Mouse (Mus musculus) adipocyte (in vitro differentiated cells): ENCODE results near the gene Plpp7.

ENCODE experiments used
- DNase-seq: peaks from one replicate; pipeline ENCODE4 v3.0.0-alpha.2; 2016; ENCODE audit warnings: low spot score

Gene Plpp7

GRCm38 (mm10) chr2:32068811-32069607 lies 26.3 kb upstream of the Plpp7 start:
- DNase-seq = no peak

GRCm38 (mm10) chr2:32070747-32071146 lies 24.6 kb upstream of the Plpp7 start:
- DNase-seq = no peak

GRCm38 (mm10) chr2:32074404-32074803 lies 20.9 kb upstream of the Plpp7 start:
- DNase-seq = peak; percentile 36

GRCm38 (mm10) chr2:32075368-32075767 lies 20.0 kb upstream of the Plpp7 start:
- DNase-seq = no peak

- DNase-seq = no peak
These were observed 17.6 kb upstream of the Plpp7 start for GRCm38 (mm10) chr2:32077744-32078143.

GRCm38 (mm10) chr2:32078522-32078921 lies 16.8 kb upstream of the Plpp7 start:
- no peak for DNase-seq

GRCm38 (mm10) chr2:32079191-32079725 lies 16.1 kb upstream of the Plpp7 start:
- DNase-seq = no peak

- no peak for DNase-seq
These were observed 14.6 kb upstream of the Plpp7 start for GRCm38 (mm10) chr2:32080681-32081080.

GRCm38 (mm10) chr2:32081296-32081929 lies 13.9 kb upstream of the Plpp7 start:
- no peak for DNase-seq

GRCm38 (mm10) chr2:32082229-32082628 lies 13.1 kb upstream of the Plpp7 start:
- no peak for DNase-seq

- no peak for DNase-seq
These were observed 11.9 kb upstream of the Plpp7 start for GRCm38 (mm10) chr2:32083159-32084011.

GRCm38 (mm10) chr2:32084111-32084871 lies 11.0 kb upstream of the Plpp7 start, which contains the start of gene Fam78a:
Gene Fam78a, minus strand, starts transcription at chr2:32084857.
- DNase-seq = no peak

GRCm38 (mm10) chr2:32084872-32085199 lies 10.5 kb upstream of the Plpp7 start:
- DNase-seq = no peak

- DNase-seq = no peak
These were observed 10.1 kb upstream of the Plpp7 start for GRCm38 (mm10) chr2:32085231-32085630.

- no peak for DNase-seq
These were observed 7.7 kb upstream of the Plpp7 start for GRCm38 (mm10) chr2:32087606-32088005.

GRCm38 (mm10) chr2:32088372-32088981 lies 6.9 kb upstream of the Plpp7 start:
- DNase-seq = no peak

- DNase-seq = peak; percentile 70
These were observed 5.7 kb upstream of the Plpp7 start for GRCm38 (mm10) chr2:32089606-32090005.

GRCm38 (mm10) chr2:32090145-32090544 lies 5.2 kb upstream of the Plpp7 start:
- DNase-seq = no peak

- no peak for DNase-seq
These were observed 3.4 kb upstream of the Plpp7 start for GRCm38 (mm10) chr2:32091956-32092355.

GRCm38 (mm10) chr2:32094001-32094707 lies 1.2 kb upstream of the Plpp7 start:
- DNase-seq = no peak

GRCm38 (mm10) chr2:32096122-32096420 lies 743 bp downstream of the Plpp7 start:
- DNase-seq = no peak
